Mouse (Mus musculus): ENCODE measurements around the gene Lrch1. TPM values are rescaled to one million over a fixed set of nuclear protein-coding genes. Genes with fewer than 3 reads are reported as not detected.

The Lrch1 gene
- 13.5 and 15.3 TPM in 2 replicates for polyA plus RNA-seq (2015; fragmentation: Nextera tagmentation; extraction: Ambion mirVana)

DNA sequence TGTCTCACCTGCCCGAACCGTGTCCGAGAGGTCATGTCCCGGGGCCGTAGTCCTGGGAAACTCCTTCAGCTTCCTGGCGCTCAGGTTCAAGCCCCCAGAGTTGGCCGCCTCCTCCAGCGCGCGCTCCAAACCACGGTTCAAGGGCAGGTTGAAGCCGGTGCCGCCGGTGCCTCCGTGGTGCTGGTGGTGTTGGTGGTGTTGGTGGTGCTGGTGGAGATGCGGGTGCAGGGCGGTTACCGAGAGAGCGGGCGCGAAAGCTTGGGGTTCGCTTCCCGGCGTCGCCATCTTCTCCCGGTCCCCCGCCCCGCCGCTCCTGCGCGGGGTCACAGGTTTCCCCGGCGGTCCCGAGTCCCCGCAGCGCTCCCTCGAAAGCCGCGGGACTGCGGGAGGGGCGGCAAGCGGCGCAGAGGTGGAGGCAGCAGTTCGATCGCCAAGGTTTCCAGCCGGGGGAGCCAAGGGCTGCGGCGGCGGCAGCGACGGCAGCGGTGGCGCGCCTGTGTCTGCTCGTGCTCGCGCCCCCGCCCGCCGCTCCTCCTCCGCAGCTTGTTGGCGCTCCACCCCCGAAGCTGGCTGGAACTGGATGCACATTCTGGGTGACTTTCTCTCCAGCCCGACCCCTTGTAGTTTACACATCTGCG, at the start of gene Lrch1:
Gene Lrch1 (minus strand): TSS at position 501 of the 638 bp plus-strand sequence.
- Histone ChIP-seq H3K9ac (replicated peaks; ENCODE audit: low read depth) (peak within 1 kb of the TSS; percentile 90), H3K27ac (ENCODE audit: low read length) (peak within 1 kb of the TSS; percentile 93), H3K4me2 (replicated peaks; ENCODE audit: low read depth, low read length) (peak within 1 kb of the TSS; percentile 83), H3K4me3 (ENCODE audit: low read depth, low read length) (peak within 1 kb of the TSS; percentile 98), H3K4me1 (ENCODE audit: insufficient read depth, low read depth, low read length) (peaks cover 12% of the 10 kb centered on the region; the same call in 1 of the 2 replicates), H3K36me3 (ENCODE audit: insufficient read depth, low read length) (no peaks in the 10 kb centered on the region), H3K9me3 (ENCODE audit: low read length) (no peaks in the 10 kb centered on the region), H3K27me3 (replicated peaks; ENCODE audit: insufficient read depth, low read length) (no peaks in the 10 kb centered on the region)
- under 1% methylated on average over 63 of the region's 65 CpGs for WGBS
- peak; percentile 64 for ATAC-seq
- DNase-seq (ENCODE audit: low spot score) = peak; percentile 95
- peak; percentile 30 for TF ChIP-seq CTCF (IDR thresholded peaks at IDR 0.05)
- no peak for TF ChIP-seq EP300 (IDR thresholded peaks at IDR 0.05)

DNA sequence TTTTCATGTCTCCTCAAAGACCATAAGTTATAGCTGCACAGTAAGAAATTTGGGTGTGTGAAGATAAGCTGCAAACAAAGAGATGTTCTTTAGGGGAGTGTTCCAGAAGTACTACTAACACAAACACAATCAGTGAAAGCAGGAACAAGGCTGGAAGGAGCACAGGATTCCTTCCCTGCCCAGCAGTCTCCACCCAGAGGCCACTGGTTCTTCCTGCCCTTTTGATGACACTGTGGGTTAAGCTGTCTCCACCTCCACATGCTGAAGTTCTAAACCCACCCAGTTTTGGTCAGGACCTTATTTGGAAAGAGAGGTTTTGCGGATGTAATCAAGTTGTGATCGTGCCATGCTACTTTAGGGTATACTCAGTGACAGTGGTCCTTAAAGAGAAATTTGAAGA, 49.4 kb upstream of the Lrch1 start:
- 88% methylated on average over 2 of the region's 2 CpGs for WGBS
- no peaks in the 10 kb centered on the region for H3K27me3 ChIP-seq (replicated peaks; ENCODE audit: insufficient read depth, low read length)
- no peak overlapping the region for H3K9ac ChIP-seq (replicated peaks; ENCODE audit: low read depth)
- H3K4me1 ChIP-seq (ENCODE audit: insufficient read depth, low read depth, low read length) = no peaks in the 10 kb centered on the region
- no peaks in the 10 kb centered on the region for H3K36me3 ChIP-seq (ENCODE audit: insufficient read depth, low read length)
- DNase-seq (ENCODE audit: low spot score) (peak; percentile 18), ATAC-seq (no peak)
- no peak for TF ChIP-seq EP300 (IDR thresholded peaks at IDR 0.05)
- TF ChIP-seq CTCF (IDR thresholded peaks at IDR 0.05) = no peak
- H3K9me3 ChIP-seq (ENCODE audit: low read length) = no peaks in the 10 kb centered on the region
- no peak overlapping the region for H3K4me2 ChIP-seq (replicated peaks; ENCODE audit: low read depth, low read length)
- H3K27ac ChIP-seq (ENCODE audit: low read length) = no peak overlapping the region
- no peak overlapping the region for H3K4me3 ChIP-seq (ENCODE audit: low read depth, low read length)

DNA sequence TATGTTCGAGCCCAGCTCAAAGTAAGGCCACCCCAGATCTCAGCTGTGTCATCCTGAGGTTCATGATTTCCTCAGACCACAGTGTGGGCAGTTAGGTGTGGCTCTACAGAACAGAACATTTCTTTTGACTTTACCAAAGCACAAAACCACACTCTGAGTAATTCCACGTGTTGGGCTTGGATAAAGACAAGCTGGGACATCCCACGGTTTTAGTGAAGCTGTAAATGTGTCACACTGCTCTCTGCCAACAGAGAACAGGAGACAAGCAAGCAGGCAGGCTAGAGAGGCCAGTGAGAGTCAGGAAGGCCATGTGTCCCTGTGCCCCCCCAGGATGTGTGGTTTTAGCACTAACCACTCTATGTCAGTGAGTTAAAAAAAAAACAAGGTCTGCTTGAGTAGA, 48.9 kb upstream of the Lrch1 start:
- ATAC-seq (no peak), DNase-seq (ENCODE audit: low spot score) (no peak)
- H3K4me1 ChIP-seq (ENCODE audit: insufficient read depth, low read depth, low read length) = no peaks in the 10 kb centered on the region
- H3K9ac ChIP-seq (replicated peaks; ENCODE audit: low read depth) = no peak overlapping the region
- no peak for TF ChIP-seq EP300 (IDR thresholded peaks at IDR 0.05)
- TF ChIP-seq CTCF (IDR thresholded peaks at IDR 0.05) = no peak
- no peak overlapping the region for H3K4me3 ChIP-seq (ENCODE audit: low read depth, low read length)
- no peaks in the 10 kb centered on the region for H3K27me3 ChIP-seq (replicated peaks; ENCODE audit: insufficient read depth, low read length)
- H3K36me3 ChIP-seq (ENCODE audit: insufficient read depth, low read length) = no peaks in the 10 kb centered on the region
- H3K27ac ChIP-seq (ENCODE audit: low read length) = no peak overlapping the region
- 61% methylated on average over 3 of the region's 3 CpGs for WGBS
- no peak overlapping the region for H3K4me2 ChIP-seq (replicated peaks; ENCODE audit: low read depth, low read length)
- no peaks in the 10 kb centered on the region for H3K9me3 ChIP-seq (ENCODE audit: low read length)

DNA sequence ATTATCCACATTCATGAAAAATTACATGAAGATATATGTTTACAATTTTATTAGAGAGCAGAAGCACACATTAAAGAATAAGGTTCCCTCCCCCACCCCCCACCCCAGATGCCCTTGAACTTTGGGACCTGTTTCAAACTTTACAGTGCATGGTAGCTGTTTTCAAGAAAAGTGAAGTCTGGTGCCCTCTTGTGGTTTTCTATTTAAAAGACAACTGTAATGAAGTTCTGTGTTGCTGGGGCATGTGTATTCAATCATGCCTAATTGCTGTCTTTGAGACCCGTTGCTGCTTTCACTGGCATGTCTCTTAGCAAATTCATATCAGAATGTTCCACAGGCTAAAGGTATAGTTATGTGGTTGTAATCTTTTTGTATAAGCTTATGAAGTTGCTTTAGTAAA, 42.8 kb upstream of the Lrch1 start:
- DNase-seq (ENCODE audit: low spot score) = peak; percentile 85
- no peak overlapping the region for H3K27ac ChIP-seq (ENCODE audit: low read length)
- 3% methylated on average over 1 of the region's 1 CpGs for WGBS
- no peak overlapping the region for H3K4me3 ChIP-seq (ENCODE audit: low read depth, low read length)
- TF ChIP-seq EP300 (IDR thresholded peaks at IDR 0.05) (no peak), CTCF (IDR thresholded peaks at IDR 0.05) (peak; percentile 75)
- H3K9ac ChIP-seq (replicated peaks; ENCODE audit: low read depth) = no peak overlapping the region
- H3K4me2 ChIP-seq (replicated peaks; ENCODE audit: low read depth, low read length) = no peak overlapping the region
- H3K27me3 ChIP-seq (replicated peaks; ENCODE audit: insufficient read depth, low read length) = no peaks in the 10 kb centered on the region
- H3K4me1 ChIP-seq (ENCODE audit: insufficient read depth, low read depth, low read length) = no peaks in the 10 kb centered on the region
- H3K36me3 ChIP-seq (ENCODE audit: insufficient read depth, low read length) = no peaks in the 10 kb centered on the region
- ATAC-seq = peak; percentile 43; the same call in 1 of the 2 replicates
- no peaks in the 10 kb centered on the region for H3K9me3 ChIP-seq (ENCODE audit: low read length)

DNA sequence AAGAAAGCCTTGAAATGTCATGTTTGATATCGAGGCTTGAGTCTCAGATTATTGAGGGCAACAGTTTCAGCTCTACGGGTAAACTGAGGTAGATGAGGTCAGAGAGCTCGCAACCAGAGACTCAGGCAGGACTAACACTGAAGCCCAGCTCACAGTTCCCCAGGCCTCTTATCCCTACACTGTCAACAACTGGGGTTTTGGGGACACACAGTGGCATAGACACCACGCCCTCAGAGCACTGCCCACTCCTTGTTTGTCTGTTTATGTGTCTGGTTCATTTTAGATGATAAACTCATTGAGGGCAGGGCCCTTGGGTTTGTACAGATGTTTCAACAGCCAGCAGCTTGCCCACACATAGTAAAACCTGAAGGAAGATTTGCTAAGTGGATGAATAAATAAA, 42.2 kb upstream of the Lrch1 start:
- no peaks in the 10 kb centered on the region for H3K9me3 ChIP-seq (ENCODE audit: low read length)
- TF ChIP-seq EP300 (IDR thresholded peaks at IDR 0.05) (no peak), CTCF (IDR thresholded peaks at IDR 0.05) (no peak)
- H3K27ac ChIP-seq (ENCODE audit: low read length) = no peak overlapping the region
- ATAC-seq (no peak), DNase-seq (ENCODE audit: low spot score) (no peak)
- no peaks in the 10 kb centered on the region for H3K36me3 ChIP-seq (ENCODE audit: insufficient read depth, low read length)
- H3K4me3 ChIP-seq (ENCODE audit: low read depth, low read length) = no peak overlapping the region
- no peak overlapping the region for H3K9ac ChIP-seq (replicated peaks; ENCODE audit: low read depth)
- 82% methylated on average over 4 of the region's 4 CpGs for WGBS
- no peaks in the 10 kb centered on the region for H3K27me3 ChIP-seq (replicated peaks; ENCODE audit: insufficient read depth, low read length)
- no peak overlapping the region for H3K4me2 ChIP-seq (replicated peaks; ENCODE audit: low read depth, low read length)
- no peaks in the 10 kb centered on the region for H3K4me1 ChIP-seq (ENCODE audit: insufficient read depth, low read depth, low read length)

DNA sequence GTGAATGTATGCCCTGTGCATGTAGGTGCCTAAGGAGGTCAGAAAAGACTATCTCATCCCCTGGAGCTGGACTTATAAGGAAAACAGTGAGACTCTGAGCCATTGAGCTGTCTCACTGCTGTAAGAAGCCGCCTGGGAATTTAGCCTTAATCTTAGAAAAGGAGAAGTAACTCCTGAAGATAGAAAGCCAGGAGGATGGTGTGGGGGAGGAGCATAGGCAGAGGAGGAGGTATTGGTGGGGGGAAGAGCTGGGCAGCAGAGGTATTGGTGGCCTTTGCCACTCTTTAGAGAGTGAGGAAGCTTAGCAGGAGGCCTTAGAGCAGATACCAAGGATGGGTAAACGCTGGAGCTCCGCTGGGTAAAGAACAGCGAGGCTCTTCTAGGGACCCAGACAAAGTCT, 41.6 kb upstream of the Lrch1 start:
- ATAC-seq (no peak), DNase-seq (ENCODE audit: low spot score) (no peak)
- no peaks in the 10 kb centered on the region for H3K27me3 ChIP-seq (replicated peaks; ENCODE audit: insufficient read depth, low read length)
- TF ChIP-seq EP300 (IDR thresholded peaks at IDR 0.05) (no peak), CTCF (IDR thresholded peaks at IDR 0.05) (no peak)
- no peak overlapping the region for H3K9ac ChIP-seq (replicated peaks; ENCODE audit: low read depth)
- H3K9me3 ChIP-seq (ENCODE audit: low read length) = no peaks in the 10 kb centered on the region
- H3K27ac ChIP-seq (ENCODE audit: low read length) = no peak overlapping the region
- no peaks in the 10 kb centered on the region for H3K4me1 ChIP-seq (ENCODE audit: insufficient read depth, low read depth, low read length)
- H3K4me2 ChIP-seq (replicated peaks; ENCODE audit: low read depth, low read length) = no peak overlapping the region
- WGBS = 43% methylated on average over 4 of the region's 4 CpGs
- H3K4me3 ChIP-seq (ENCODE audit: low read depth, low read length) = no peak overlapping the region
- H3K36me3 ChIP-seq (ENCODE audit: insufficient read depth, low read length) = no peaks in the 10 kb centered on the region

All from lung, postnatal 0 days (tissue).